11 mouse cellular contexts compared by ENCODE assay signal in the genomic region with DNA sequence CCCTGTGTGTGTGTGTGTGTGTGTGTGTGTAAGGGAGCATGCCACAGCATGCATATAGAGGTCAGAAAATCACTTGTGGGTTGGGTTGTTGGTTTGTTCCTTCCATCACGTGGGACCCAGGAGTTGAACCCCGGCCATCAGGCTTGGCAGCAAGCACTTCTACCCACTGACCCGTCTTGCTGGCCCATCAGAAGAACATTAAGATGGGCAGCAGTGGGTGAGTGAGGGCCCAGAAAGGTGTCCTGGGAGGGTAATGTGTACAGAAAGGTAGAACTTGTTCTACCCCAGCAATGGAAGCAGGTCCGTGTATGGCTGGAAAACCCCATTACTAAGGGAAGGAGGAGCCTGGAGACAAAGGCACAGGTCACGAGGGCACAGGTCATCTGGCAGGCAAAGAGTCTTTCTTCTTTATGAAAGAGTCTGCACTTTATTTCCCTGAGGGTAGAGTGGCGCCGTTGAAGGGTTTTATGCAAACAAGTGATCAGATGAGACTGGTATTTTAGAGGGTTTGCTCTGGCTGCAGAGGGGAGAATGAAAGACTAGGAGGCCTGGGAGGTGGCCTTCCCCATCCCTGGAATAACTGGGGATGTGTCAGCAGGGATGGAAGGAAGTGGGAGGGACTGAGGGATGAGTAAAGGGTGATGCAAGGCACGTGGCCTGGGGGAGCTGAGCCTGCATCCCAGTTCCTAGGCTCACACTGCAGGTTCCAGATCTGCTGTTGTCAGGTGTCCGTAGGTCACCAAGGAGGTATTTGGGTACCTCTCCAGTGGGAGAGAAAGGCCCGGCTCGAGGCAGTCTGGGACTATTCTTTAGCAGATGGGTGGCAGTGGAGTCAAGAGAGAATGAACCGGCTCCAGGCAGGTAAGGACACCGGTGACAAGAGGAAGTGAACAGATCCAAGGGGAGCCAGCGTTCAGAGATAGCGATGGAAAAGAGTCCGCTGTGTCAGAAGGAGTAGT. TPM values are rescaled to one million over a fixed set of nuclear protein-coding genes. Genes with fewer than 3 reads are reported as not detected.
DNase-seq lines count a peak whose midpoint lies in the region; ATAC-seq and TF ChIP-seq lines count a peak whose summit lies in the region.
"Had no signal": no experiment of that assay in that cellular context is flagged by ENCODE, and none has a peak within 500 bp of the region (broad histone marks: within the 10 kb centered on the region; RNA-seq: fewer than 3 reads in every experiment).

No protein-coding gene starts in this region.

- peak; percentile 15; the same call in 1 of the 2 replicates for ATAC-seq in kidney, embryonic 16.5 days (ENCODE audit: low FRiP score, low TSS enrichment)
- ATAC-seq in heart, postnatal 0 days (ENCODE audit: insufficient read depth, low read depth): no peak

- H3K9me3 ChIP-seq in kidney, embryonic 16.5 days (ENCODE audit: low read length): no peaks in the 10 kb centered on the region
- H3K9me3 ChIP-seq in heart, postnatal 0 days (replicated peaks; ENCODE audit: control insufficient read depth, low read length): no peaks in the 10 kb centered on the region
- H3K9me3 ChIP-seq: embryonic facial prominence, embryonic 13.5 days; midbrain, embryonic 12.5 days; neural tube, embryonic 13.5 days had no signal

- H3K36me3 ChIP-seq in kidney, embryonic 16.5 days (ENCODE audit: insufficient read depth, low read length): no peaks in the 10 kb centered on the region
- no peaks in the 10 kb centered on the region for H3K36me3 ChIP-seq in heart, postnatal 0 days (replicated peaks; ENCODE audit: control insufficient read depth, insufficient read depth, low read length)
- H3K36me3 ChIP-seq: embryonic facial prominence, embryonic 13.5 days; midbrain, embryonic 12.5 days; neural tube, embryonic 13.5 days had no signal

- H3K4me3 ChIP-seq in kidney, embryonic 16.5 days (ENCODE audit: low read length): no peak overlapping the region
- no peak overlapping the region for H3K4me3 ChIP-seq in heart, postnatal 0 days (ENCODE audit: low read depth, low read length)
- H3K4me3 ChIP-seq: embryonic facial prominence, embryonic 13.5 days; midbrain, embryonic 12.5 days; neural tube, embryonic 13.5 days had no signal

- no peaks in the 10 kb centered on the region for H3K27me3 ChIP-seq in kidney, embryonic 16.5 days (ENCODE audit: insufficient read depth, low read length)
- no peaks in the 10 kb centered on the region for H3K27me3 ChIP-seq in heart, postnatal 0 days (ENCODE audit: control insufficient read depth, insufficient read depth, low read length)
- H3K27me3 ChIP-seq: neural tube, embryonic 13.5 days had no signal

- no peak for TF ChIP-seq EP300 in heart, postnatal 0 days (IDR thresholded peaks at IDR 0.05; ENCODE audit: low read depth)

- no peak overlapping the region for H3K9ac ChIP-seq in kidney, embryonic 16.5 days (replicated peaks; ENCODE audit: low read length)
- H3K9ac ChIP-seq in heart, postnatal 0 days (replicated peaks; ENCODE audit: low read depth, low read length): no peak overlapping the region
- H3K9ac ChIP-seq: embryonic facial prominence, embryonic 13.5 days; midbrain, embryonic 12.5 days; neural tube, embryonic 13.5 days had no signal

- 70% methylated on average over 16 of the region's 16 CpGs for WGBS in kidney, embryonic 16.5 days
- WGBS in heart, postnatal 0 days: 78% methylated on average over 16 of the region's 16 CpGs

- no peak overlapping the region for H3K4me2 ChIP-seq in kidney, embryonic 16.5 days (replicated peaks; ENCODE audit: low read depth, low read length)
- H3K4me2 ChIP-seq in heart, postnatal 0 days (ENCODE audit: low read depth, low read length): no peak overlapping the region
- H3K4me2 ChIP-seq: embryonic facial prominence, embryonic 13.5 days; midbrain, embryonic 12.5 days; neural tube, embryonic 13.5 days had no signal

- no peak overlapping the region for H3K27ac ChIP-seq in kidney, embryonic 16.5 days (ENCODE audit: low read length)
- H3K27ac ChIP-seq in heart, postnatal 0 days (ENCODE audit: low read depth): peak overlapping the region; percentile 89
- H3K27ac ChIP-seq: embryonic facial prominence, embryonic 13.5 days; midbrain, embryonic 12.5 days; neural tube, embryonic 13.5 days had no signal

- peak; percentile 70 to 82 for DNase-seq in cerebellum, postnatal 10 days
- no peak for DNase-seq in cerebellum, adult 9-10 months
- DNase-seq in kidney, adult 8-10 months: no peak
- DNase-seq in Muller cell, postnatal 12 days (ENCODE audit: inconsistent ontology term): peak; percentile 39
- DNase-seq in heart, postnatal 0 days (ENCODE audit: low spot score): no peak
- DNase-seq in kidney, postnatal 10 days: no peak
- no peak for DNase-seq in thymus, adult 18-20 months

- TF ChIP-seq CTCF in heart, postnatal 0 days (IDR thresholded peaks at IDR 0.05; ENCODE audit: low read depth): no peak

- peaks cover 11% of the 10 kb centered on the region; the same call in 1 of the 2 replicates for H3K4me1 ChIP-seq in kidney, embryonic 16.5 days (ENCODE audit: insufficient read depth, low read length)
- H3K4me1 ChIP-seq in heart, postnatal 0 days (ENCODE audit: control insufficient read depth, insufficient read depth): peaks cover 12% of the 10 kb centered on the region

RNA-seq across cellular contexts. Expression of a gene that starts 10.2 kb away (rescaled TPM):
- polyA plus RNA-seq in kidney, embryonic 16.5 days (2015; fragmentation: Nextera tagmentation; extraction: Ambion mirVana): 141 and 155 TPM in 2 replicates
- 34.5 and 38.0 TPM in 2 replicates for total RNA-seq in heart, postnatal 0 days (2014; rRNA removed; ENCODE audit: low replicate concordance)
- polyA plus RNA-seq in heart, postnatal 0 days (2015; fragmentation: Nextera tagmentation; extraction: Ambion mirVana): 129 and 142 TPM in 2 replicates

RNA-seq across cellular contexts. Expression of a gene that starts 19.2 kb away (rescaled TPM):
- polyA plus RNA-seq in kidney, embryonic 16.5 days (2015; fragmentation: Nextera tagmentation; extraction: Ambion mirVana): 99.2 and 102 TPM in 2 replicates
- 35.2 and 71.6 TPM in 2 replicates for total RNA-seq in heart, postnatal 0 days (2014; rRNA removed; ENCODE audit: low replicate concordance)
- 70.3 TPM in 2 replicates for polyA plus RNA-seq in heart, postnatal 0 days (2015; fragmentation: Nextera tagmentation; extraction: Ambion mirVana)

Comparison
In these comparisons a context has a peak if more than half of its experiments do, and no peak if none do; other contexts are left out.
1. DNase-seq: peak in cerebellum, postnatal 10 days (2 of 2) and Muller cell, postnatal 12 days (single experiment); none in cerebellum, adult 9-10 months (single experiment), kidney, adult 8-10 months (0 of 2), heart, postnatal 0 days (single experiment), kidney, postnatal 10 days (single experiment) and thymus, adult 18-20 months (0 of 2).